Mouse (Mus musculus) heart, adult 2 months (tissue): ENCODE measurements around the gene Fgf22.

ENCODE experiments used
- CTCF ChIP-seq: fragments of 200-600 bp; IDR thresholded peaks from 2 replicates; pipeline ENCODE4 v1.8.1; 2022; ENCODE audit warnings: antibody characterized with exemption, mild to moderate bottlenecking, moderate library complexity
- POLR2A ChIP-seq: fragments of 200-500 bp; IDR thresholded peaks from 2 replicates; pipeline ENCODE4 v1.6.1; 2011; ENCODE audit warnings: mild to moderate bottlenecking, low read depth, low read length, control low read depth; ENCODE audit not compliant: insufficient read depth

GRCm38 (mm10) chr10:79748496-79748895 lies 6.4 kb upstream of the Fgf22 start:
- TF ChIP-seq CTCF (no peak), POLR2A (no peak)
